Mouse (Mus musculus) midbrain, postnatal 0 days (tissue): ENCODE results near the gene Dlgap1. TPM values are rescaled to one million over a fixed set of nuclear protein-coding genes. Genes with fewer than 3 reads are reported as not detected.
A peak's percentile ranks its signal among the peaks of the same experiment; 100 is the strongest.

Experiments
- ATAC-seq: fragments of 200-750 bp; cut with Nextera tagmentation; 2 replicates; pipeline ENCODE4 v1.8.0; 2017; ENCODE audit warnings: moderate number of reproducible peaks, mild to moderate bottlenecking, moderate TSS enrichment, moderate library complexity; ENCODE audit not compliant: low FRiP score
- DNase-seq: peaks from one replicate; pipeline ENCODE4 v3.0.0-alpha.2; 2015; ENCODE audit warnings: low spot score
- H3K27ac ChIP-seq: fragments of 300-500 bp; sonication (generic); 2 replicates; pipeline ENCODE4 v1.5.1; 2014; ENCODE audit warnings: low read depth, mild to moderate bottlenecking, low read length, mixed read lengths
- H3K27me3 ChIP-seq: fragments of 300-500 bp; sonication (generic); 2 replicates; pipeline ENCODE4 v1.6.1; 2014; ENCODE audit warnings: low read length, control low read depth, mixed read lengths; ENCODE audit not compliant: insufficient read depth
- H3K36me3 ChIP-seq: fragments of 300-500 bp; sonication (generic); 2 replicates; pipeline ENCODE4 v1.6.1; 2014; ENCODE audit warnings: low read length, control low read depth, mixed read lengths; ENCODE audit not compliant: insufficient read depth
- H3K4me1 ChIP-seq: fragments of 300-500 bp; sonication (generic); 2 replicates; pipeline ENCODE4 v1.6.1; 2014; ENCODE audit warnings: mild to moderate bottlenecking, control low read depth, antibody characterized with exemption, low read length, mixed read lengths; ENCODE audit not compliant: insufficient read depth
- H3K4me2 ChIP-seq: fragments of 300-500 bp; sonication (generic); 2 replicates; pipeline ENCODE4 v1.6.1; 2014; ENCODE audit warnings: low read depth, mild to moderate bottlenecking, low read length, mixed read lengths; ENCODE audit not compliant: poor library complexity, severe bottlenecking
- H3K4me3 ChIP-seq: fragments of 300-500 bp; sonication (generic); 2 replicates; pipeline ENCODE4 v1.5.1; 2014; ENCODE audit warnings: low read depth, mild to moderate bottlenecking, low read length, moderate library complexity
- H3K9ac ChIP-seq: fragments of 300-500 bp; sonication (generic); replicated peaks from 2 replicates; pipeline ENCODE4 v1.6.1; 2014; ENCODE audit warnings: mild to moderate bottlenecking, low read length, moderate library complexity, mixed read lengths; ENCODE audit not compliant: poor library complexity, severe bottlenecking
- H3K9me3 ChIP-seq: fragments of 300-500 bp; sonication (generic); 2 replicates; pipeline ENCODE4 v1.6.1; 2016; ENCODE audit warnings: low read length, control low read depth
- CTCF ChIP-seq: IDR thresholded peaks from 2 replicates; pipeline ENCODE4 v1.5.1; 2016; ENCODE audit warnings: antibody characterized with exemption, mild to moderate bottlenecking
- WGBS: fragments of 180-500 bp; shearing (Covaris S2); extraction: QIAGEN DNeasy Blood & Tissue Kit; methylation state at CpG from one replicate; pipeline ENCODE4 v1.1.7; 2014; 5-methylcytosine and 5-hydroxymethylcytosine counted together
- polyA plus RNA-seq: library from polyadenylated mRNA; unstranded; fragments of >200 nt; fragmentation: Nextera tagmentation; extraction: Ambion mirVana; gene quantifications from 2 replicates; pipeline ENCODE4 v1.2.1, GENCODE M21; 2015
- total RNA-seq: library from RNA; depleted of rRNA; stranded (reverse); fragments of >200 nt; gene quantifications from 2 replicates; pipeline ENCODE4 v1.2.3, GENCODE M21; 2014

Dlgap1 gene
- total and polyA plus RNA-seq, 2 experiments from 2014 or later = 34.9 to 84.8 TPM

GRCm38 (mm10) chr17:70191228-70191627, 222.4 kb downstream of the Dlgap1 start:
- Histone ChIP-seq H3K9me3 (no peaks in the 10 kb centered on the region), H3K9ac (no peak overlapping the region), H3K27ac (no peak overlapping the region), H3K4me3 (no peak overlapping the region), H3K27me3 (no peaks in the 10 kb centered on the region), H3K4me2 (no peak overlapping the region), H3K4me1 (no peaks in the 10 kb centered on the region), H3K36me3 (no peaks in the 10 kb centered on the region)
- ATAC-seq (no peak), DNase-seq (no peak)
- no peak for TF ChIP-seq CTCF
- 88% methylated on average over 6 of the region's 6 CpGs for WGBS

GRCm38 (mm10) chr17:70222891-70223290, 254.0 kb downstream of the Dlgap1 start:
- no peak overlapping the region for H3K9ac ChIP-seq
- no peaks in the 10 kb centered on the region for H3K27me3 ChIP-seq
- no peak overlapping the region for H3K4me2 ChIP-seq
- no peak for TF ChIP-seq CTCF
- ATAC-seq = no peak
- no peaks in the 10 kb centered on the region for H3K36me3 ChIP-seq
- H3K9me3 ChIP-seq = no peaks in the 10 kb centered on the region
- WGBS = 68% methylated on average over 3 of the region's 3 CpGs
- no peaks in the 10 kb centered on the region for H3K4me1 ChIP-seq
- no peak overlapping the region for H3K4me3 ChIP-seq
- DNase-seq = no peak
- no peak overlapping the region for H3K27ac ChIP-seq

GRCm38 (mm10) chr17:70247342-70247741, 278.5 kb downstream of the Dlgap1 start:
- no peaks in the 10 kb centered on the region for H3K9me3 ChIP-seq
- no peak overlapping the region for H3K9ac ChIP-seq
- 87% methylated on average over 7 of the region's 7 CpGs for WGBS
- no peak for TF ChIP-seq CTCF
- H3K4me2 ChIP-seq = no peak overlapping the region
- no peaks in the 10 kb centered on the region for H3K4me1 ChIP-seq
- no peaks in the 10 kb centered on the region for H3K36me3 ChIP-seq
- no peaks in the 10 kb centered on the region for H3K27me3 ChIP-seq
- DNase-seq (peak; percentile 49), ATAC-seq (no peak)
- no peak overlapping the region for H3K4me3 ChIP-seq
- H3K27ac ChIP-seq = no peak overlapping the region

GRCm38 (mm10) chr17:70248250-70248649, 279.4 kb downstream of the Dlgap1 start:
- WGBS = 71% methylated on average over 6 of the region's 6 CpGs
- no peaks in the 10 kb centered on the region for H3K9me3 ChIP-seq
- peak; percentile 36 for DNase-seq
- H3K36me3 ChIP-seq = no peaks in the 10 kb centered on the region
- no peak for TF ChIP-seq CTCF
- no peak overlapping the region for H3K4me3 ChIP-seq
- H3K9ac ChIP-seq = no peak overlapping the region
- H3K4me1 ChIP-seq = no peaks in the 10 kb centered on the region
- no peak overlapping the region for H3K4me2 ChIP-seq
- no peaks in the 10 kb centered on the region for H3K27me3 ChIP-seq
- no peak overlapping the region for H3K27ac ChIP-seq
- no peak for ATAC-seq

- Histone ChIP-seq H3K27me3 (no peaks in the 10 kb centered on the region), H3K4me2 (no peak overlapping the region), H3K36me3 (no peaks in the 10 kb centered on the region)
Observed at GRCm38 (mm10) chr17:70252476-70252875, 283.6 kb downstream of the Dlgap1 start.

GRCm38 (mm10) chr17:70256371-70256770, 287.5 kb downstream of the Dlgap1 start:
- H3K9me3 ChIP-seq = no peaks in the 10 kb centered on the region
- H3K4me3 ChIP-seq = no peak overlapping the region
- no peak for ATAC-seq
- WGBS = 64% methylated on average over 4 of the region's 4 CpGs
- peak; percentile 33 for DNase-seq
- H3K36me3 ChIP-seq = no peaks in the 10 kb centered on the region
- no peaks in the 10 kb centered on the region for H3K4me1 ChIP-seq
- no peak overlapping the region for H3K27ac ChIP-seq
- TF ChIP-seq CTCF = no peak
- no peaks in the 10 kb centered on the region for H3K27me3 ChIP-seq
- no peak overlapping the region for H3K4me2 ChIP-seq
- no peak overlapping the region for H3K9ac ChIP-seq

More at GRCm38 (mm10) chr17:70252476-70252875, 283.6 kb downstream of the Dlgap1 start:
- DNase-seq (no peak), ATAC-seq (no peak)
- Histone ChIP-seq H3K27ac (no peak overlapping the region), H3K4me3 (no peak overlapping the region), H3K4me1 (no peaks in the 10 kb centered on the region), H3K9me3 (no peaks in the 10 kb centered on the region), H3K9ac (no peak overlapping the region)
- TF ChIP-seq CTCF = no peak
- 86% methylated on average over 3 of the region's 3 CpGs for WGBS
